Mouse (Mus musculus) olfactory bulb, adult 2 months (tissue): ENCODE measurements around the gene Hacd2. TPM values are rescaled to one million over a fixed set of nuclear protein-coding genes. Genes with fewer than 3 reads are reported as not detected.

Source experiments
- H3K27ac ChIP-seq: fragments of 200-500 bp; 2 replicates; pipeline ENCODE4 v1.5.1; 2012; ENCODE audit warnings: low read depth, low read length; ENCODE audit not compliant: insufficient read depth
- H3K4me1 ChIP-seq: fragments of 200-500 bp; 2 replicates; pipeline ENCODE4 v1.6.1; 2012; ENCODE audit warnings: low read length; ENCODE audit not compliant: control insufficient read depth, insufficient read depth
- H3K4me3 ChIP-seq: fragments of 200-500 bp; 2 replicates; pipeline ENCODE4 v1.5.1; 2012; ENCODE audit warnings: mild to moderate bottlenecking, low read depth, low read length, moderate library complexity; ENCODE audit not compliant: insufficient read depth
- CTCF ChIP-seq: fragments of 200-500 bp; IDR thresholded peaks from 2 replicates; pipeline ENCODE4 v1.5.1; 2012; ENCODE audit warnings: low read depth, mild to moderate bottlenecking, low read length, moderate library complexity; ENCODE audit not compliant: insufficient read depth
- POLR2A ChIP-seq: fragments of 200-500 bp; IDR thresholded peaks from 2 replicates; pipeline ENCODE4 v1.6.1; 2012; ENCODE audit warnings: mild to moderate bottlenecking, low read depth, low read length, moderate library complexity; ENCODE audit not compliant: insufficient read depth
- WGBS: fragments of 180-500 bp; shearing (Covaris S2); methylation state at CpG from one replicate; pipeline ENCODE4 v1.1.7; 2018; 5-methylcytosine and 5-hydroxymethylcytosine counted together
- polyA plus RNA-seq: library from polyadenylated mRNA; stranded (reverse); fragments of >200 nt; gene quantifications from 2 replicates; pipeline ENCODE4 v1.2.4, GENCODE M21; 2012; ENCODE audit warnings: low replicate concordance; ENCODE audit not compliant: missing spikeins, insufficient read depth, insufficient read length

Gene Hacd2
- polyA plus RNA-seq, 1 experiment = not detected

DNA sequence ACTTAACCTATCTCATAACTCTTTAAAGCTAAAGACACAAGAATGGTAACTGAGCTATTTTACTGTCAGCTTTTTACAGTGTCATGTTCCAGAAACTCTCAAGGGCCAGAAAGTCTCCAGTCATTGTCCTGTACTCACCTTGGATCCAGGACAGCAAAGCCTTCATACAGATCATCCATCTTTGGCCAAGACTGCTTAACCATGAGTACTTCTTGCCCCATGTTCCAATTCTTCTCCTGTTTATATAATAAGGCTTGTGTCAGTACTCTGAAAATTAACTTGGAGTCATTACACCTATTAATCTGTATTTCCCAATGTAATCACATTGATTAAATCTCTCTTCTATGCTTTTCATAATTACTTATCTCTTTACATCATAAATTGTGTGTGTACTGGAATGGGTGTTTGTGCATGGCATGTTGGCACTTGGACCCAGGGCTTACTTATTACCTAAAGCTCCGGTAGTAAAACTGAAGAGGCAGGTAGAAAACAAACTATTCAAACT is 3.7 kb upstream of the Hacd2 start:
- TF ChIP-seq CTCF (no peak), POLR2A (no peak)
- H3K4me1 ChIP-seq = no peaks in the 10 kb centered on the region
- no peak overlapping the region for H3K4me3 ChIP-seq
- WGBS = 91% methylated on average over 1 of the region's 1 CpGs
- H3K27ac ChIP-seq = no peak overlapping the region

GRCm38 (mm10) chr16:35021903-35022241 is 356 bp upstream of the Hacd2 start:
- WGBS = 55% methylated on average over 5 of the region's 5 CpGs
- no peaks in the 10 kb centered on the region for H3K4me1 ChIP-seq
- peak overlapping the region; percentile 91 for H3K4me3 ChIP-seq
- TF ChIP-seq CTCF (no peak), POLR2A (no peak)
- no peak overlapping the region for H3K27ac ChIP-seq

- Histone ChIP-seq H3K27ac (no peak overlapping the region), H3K4me1 (no peaks in the 10 kb centered on the region), H3K4me3 (peak overlapping the region; percentile 91)
- WGBS = 16% methylated on average over 8 of the region's 8 CpGs
- TF ChIP-seq POLR2A (no peak), CTCF (no peak)
Observed at GRCm38 (mm10) chr16:35023138-35023735, 1.0 kb downstream of the Hacd2 start.

DNA sequence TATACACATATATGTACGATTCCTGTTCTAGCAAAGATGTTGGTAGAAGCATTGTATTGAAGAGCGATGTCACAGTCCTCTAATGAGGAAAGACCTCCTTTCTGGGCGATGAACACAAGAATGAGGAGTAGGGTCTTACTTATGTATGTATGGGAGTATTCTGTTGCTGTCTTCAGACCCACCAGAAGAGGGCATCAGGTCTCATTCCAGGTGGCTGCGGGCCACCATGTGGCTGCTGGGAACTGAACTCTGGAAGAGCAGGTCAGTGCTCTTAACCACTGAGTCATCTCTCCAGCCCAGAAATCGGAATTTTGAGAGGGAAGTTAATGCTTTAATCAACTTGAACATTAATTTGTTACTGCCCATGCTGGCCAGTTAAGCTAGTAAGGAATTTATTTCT is 2.1 kb downstream of the Hacd2 start:
- TF ChIP-seq CTCF (no peak), POLR2A (no peak)
- no peak overlapping the region for H3K4me3 ChIP-seq
- WGBS = 96% methylated on average over 5 of the region's 5 CpGs
- H3K27ac ChIP-seq = no peak overlapping the region
- no peaks in the 10 kb centered on the region for H3K4me1 ChIP-seq

DNA sequence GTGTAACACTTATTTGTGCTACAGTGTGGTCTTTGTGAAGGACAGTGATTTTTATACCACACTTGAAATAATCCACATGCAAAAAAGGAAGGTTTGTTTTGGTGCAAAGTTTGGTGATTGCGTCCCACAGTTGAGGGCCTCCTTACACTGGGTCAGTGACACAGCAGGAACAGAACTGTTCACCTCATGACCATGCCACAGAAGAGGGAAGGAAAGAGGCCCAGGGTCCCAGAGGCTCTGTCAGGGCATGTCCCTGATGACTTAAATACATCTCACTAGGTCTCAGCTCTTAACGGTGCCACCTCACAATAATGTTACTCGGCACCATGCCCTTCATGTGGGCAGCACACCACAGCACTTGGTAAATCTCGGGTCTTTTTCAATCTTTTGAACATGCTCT is 3.1 kb downstream of the Hacd2 start:
- Histone ChIP-seq H3K4me3 (no peak overlapping the region), H3K27ac (no peak overlapping the region), H3K4me1 (no peaks in the 10 kb centered on the region)
- WGBS = 95% methylated on average over 4 of the region's 4 CpGs
- no peak for TF ChIP-seq CTCF
- TF ChIP-seq POLR2A = no peak

GRCm38 (mm10) chr16:35033241-35033640 is 11.0 kb downstream of the Hacd2 start:
- no peak overlapping the region for H3K27ac ChIP-seq
- TF ChIP-seq POLR2A = no peak
- TF ChIP-seq CTCF = no peak
- H3K4me3 ChIP-seq = no peak overlapping the region
- H3K4me1 ChIP-seq = peaks cover 5% of the 10 kb centered on the region; the same call in 1 of the 2 replicates
- WGBS = 59% methylated on average over 3 of the region's 3 CpGs

- TF ChIP-seq CTCF (no peak), POLR2A (no peak)
- H3K4me3 ChIP-seq = no peak overlapping the region
- WGBS = 30% methylated on average over 8 of the region's 8 CpGs
- H3K4me1 ChIP-seq = peaks cover 5% of the 10 kb centered on the region; the same call in 1 of the 2 replicates
- no peak overlapping the region for H3K27ac ChIP-seq
Observed at GRCm38 (mm10) chr16:35033809-35034577, 11.8 kb downstream of the Hacd2 start.

GRCm38 (mm10) chr16:35034971-35035370 is 12.7 kb downstream of the Hacd2 start:
- 81% methylated on average over 5 of the region's 5 CpGs for WGBS
- no peak for TF ChIP-seq CTCF
- no peak for TF ChIP-seq POLR2A
- Histone ChIP-seq H3K4me1 (peaks cover 5% of the 10 kb centered on the region; the same call in 1 of the 2 replicates), H3K4me3 (no peak overlapping the region), H3K27ac (no peak overlapping the region)

- peaks cover 5% of the 10 kb centered on the region; the same call in 1 of the 2 replicates for H3K4me1 ChIP-seq
- TF ChIP-seq CTCF (no peak), POLR2A (no peak)
- no peak overlapping the region for H3K27ac ChIP-seq
- WGBS = 47% methylated on average over 5 of the region's 5 CpGs
- H3K4me3 ChIP-seq = no peak overlapping the region
Observed at GRCm38 (mm10) chr16:35036754-35037153, 14.5 kb downstream of the Hacd2 start.
